Mouse (Mus musculus): ENCODE results near the gene Sav1.

DNA sequence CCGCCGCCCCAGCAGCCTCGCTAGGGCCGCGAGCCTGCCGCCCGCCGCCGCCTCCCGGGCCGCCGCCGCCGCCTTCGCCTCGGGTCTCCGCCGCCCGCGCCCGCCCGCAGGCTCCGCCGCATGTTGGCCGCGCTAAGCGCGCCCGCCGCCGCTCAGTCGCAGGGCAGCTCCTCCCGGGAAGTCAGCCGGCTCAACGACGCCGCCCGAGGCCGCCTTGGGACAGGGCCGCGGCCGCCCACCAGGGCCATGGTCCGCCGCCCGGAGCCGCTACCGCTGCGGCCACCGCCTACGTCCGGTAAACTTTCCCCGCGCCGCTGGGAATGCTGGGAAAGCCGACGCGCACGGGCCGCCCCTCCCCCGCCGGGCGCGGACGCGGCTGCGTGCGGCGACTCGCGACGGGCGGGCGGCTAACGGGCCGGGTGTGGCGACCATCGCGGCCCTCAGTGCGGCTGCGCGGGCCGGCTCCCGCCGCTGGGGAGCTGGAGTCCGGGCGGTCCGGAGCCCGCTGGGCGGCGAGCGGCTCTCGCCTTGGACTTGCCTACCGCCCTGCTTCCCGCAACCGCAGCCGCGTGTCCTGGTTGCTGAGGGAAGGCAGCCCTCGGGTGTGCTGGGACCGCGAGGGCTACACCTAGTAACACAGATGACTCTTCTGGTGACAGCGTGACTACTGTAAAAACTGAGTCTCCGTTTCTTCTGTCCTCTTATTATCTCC lies at the start of gene Sav1:
- TF ChIP-seq CTCF (IDR thresholded peaks at IDR 0.05; ENCODE audit: low read depth, low read length) (no peak; the same call in 1 of the 2 replicates), POLR2A (IDR thresholded peaks at IDR 0.05; ENCODE audit: extremely low read depth, insufficient read depth, low read length) (peak; percentile 50)

All from liver, adult 2 months (tissue).